Mouse (Mus musculus) neural tube, embryonic 12.5 days (tissue): ENCODE measurements around the gene Il27ra. TPM values are rescaled to one million over a fixed set of nuclear protein-coding genes. Genes with fewer than 3 reads are reported as not detected.

ENCODE experiments used
- ATAC-seq: fragments of 200-750 bp; cut with Nextera tagmentation; 2 replicates; pipeline ENCODE4 v1.8.0; 2017; ENCODE audit warnings: low read depth, mild to moderate bottlenecking, moderate TSS enrichment, moderate library complexity; ENCODE audit not compliant: low FRiP score
- H3K27ac ChIP-seq: fragments of 300-500 bp; sonication (generic); 2 replicates; pipeline ENCODE4 v1.5.1; 2016
- H3K27me3 ChIP-seq: fragments of 300-500 bp; sonication (generic); replicated peaks from 2 replicates; pipeline ENCODE4 v1.6.1; 2016; ENCODE audit warnings: mild to moderate bottlenecking
- H3K36me3 ChIP-seq: fragments of 300-500 bp; sonication (generic); 2 replicates; pipeline ENCODE4 v1.6.1; 2016; ENCODE audit warnings: mild to moderate bottlenecking
- H3K4me1 ChIP-seq: fragments of 300-500 bp; sonication (generic); 2 replicates; pipeline ENCODE4 v1.6.1; 2016
- H3K4me2 ChIP-seq: fragments of 300-500 bp; sonication (generic); replicated peaks from 2 replicates; pipeline ENCODE4 v1.6.1; 2016; ENCODE audit warnings: mild to moderate bottlenecking
- H3K4me3 ChIP-seq: fragments of 300-500 bp; sonication (generic); 2 replicates; pipeline ENCODE4 v1.5.1; 2016
- H3K9ac ChIP-seq: fragments of 300-500 bp; sonication (generic); 2 replicates; pipeline ENCODE4 v1.6.1; 2016; ENCODE audit warnings: mild to moderate bottlenecking
- H3K9me3 ChIP-seq: fragments of 300-500 bp; sonication (generic); 2 replicates; pipeline ENCODE4 v1.6.1; 2016; ENCODE audit warnings: mild to moderate bottlenecking
- WGBS: fragments of 180-500 bp; shearing (Covaris S2); methylation state at CpG from one replicate; pipeline ENCODE4 v1.1.7; 2016; 5-methylcytosine and 5-hydroxymethylcytosine counted together
- microRNA counts: library from miRNA; unstranded; fragments of <30 nt; microRNA quantifications from one replicate; lab custom pipeline; 2017
- microRNA-seq: library from miRNA; unstranded; fragments of <30 nt; microRNA quantifications from one replicate; pipeline ENCODE4, GENCODE M21; 2017
- polyA plus RNA-seq: library from polyadenylated mRNA; unstranded; fragments of >200 nt; fragmentation: Nextera tagmentation; extraction: Ambion mirVana; gene quantifications from 2 replicates; pipeline ENCODE4 v1.2.1, GENCODE M21; 2016

The Il27ra gene
- polyA plus RNA-seq, 1 experiment from 2014 or later = 0.29 TPM

DNA sequence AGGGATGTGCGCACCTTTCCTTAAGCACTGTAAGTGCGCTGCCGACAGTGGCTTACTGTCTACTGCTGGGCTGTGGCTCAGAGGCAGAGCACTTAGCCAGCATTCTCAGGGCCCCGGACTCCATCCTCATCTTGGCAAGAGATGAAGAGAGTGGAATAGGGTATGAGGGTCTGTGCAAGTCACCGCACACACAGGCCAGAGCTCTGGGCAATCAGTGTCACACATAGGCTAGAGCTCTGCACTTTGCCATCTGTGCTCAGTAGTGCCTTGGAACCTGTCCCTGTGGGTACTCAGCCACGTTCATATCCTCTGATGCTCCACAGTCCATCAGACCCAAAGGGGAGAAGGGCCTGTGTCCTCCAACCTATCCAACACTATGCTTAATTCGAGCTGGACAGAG, 60.9 kb downstream of the Il27ra start:
- Histone ChIP-seq H3K9me3 (no peaks in the 10 kb centered on the region), H3K27me3 (no peaks in the 10 kb centered on the region), H3K9ac (no peak overlapping the region), H3K4me2 (no peak overlapping the region), H3K27ac (no peak overlapping the region), H3K4me3 (no peak overlapping the region), H3K36me3 (peaks cover 63% of the 10 kb centered on the region), H3K4me1 (peaks cover 16% of the 10 kb centered on the region)
- 96% methylated on average over 7 of the region's 7 CpGs for WGBS
- no peak for ATAC-seq

DNA sequence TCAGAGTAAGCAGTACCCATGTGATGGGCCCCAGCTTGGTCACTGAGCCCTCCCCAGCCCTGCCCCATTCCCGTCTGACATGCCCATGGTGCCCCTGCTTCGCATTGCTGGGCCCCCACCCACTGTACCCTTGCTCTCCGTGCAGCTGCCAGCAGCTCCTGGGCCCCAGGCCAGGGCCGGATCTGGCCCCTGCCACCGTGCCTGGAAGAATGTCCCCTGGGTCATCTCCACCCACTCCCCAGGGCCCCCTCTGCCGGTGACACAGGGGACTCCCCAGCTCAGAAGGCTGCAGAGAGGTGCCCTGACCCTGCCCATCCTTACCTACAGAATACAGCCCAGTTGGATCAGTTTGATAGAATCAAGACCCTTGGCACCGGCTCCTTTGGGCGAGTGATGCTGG, 61.5 kb downstream of the Il27ra start:
- Histone ChIP-seq H3K4me1 (peaks cover 16% of the 10 kb centered on the region), H3K27ac (no peak overlapping the region), H3K4me2 (no peak overlapping the region), H3K9me3 (no peaks in the 10 kb centered on the region), H3K36me3 (peaks cover 56% of the 10 kb centered on the region), H3K4me3 (no peak overlapping the region), H3K9ac (no peak overlapping the region), H3K27me3 (no peaks in the 10 kb centered on the region)
- 83% methylated on average over 8 of the region's 8 CpGs for whole genome bisulfite sequencing
- ATAC-seq = no peak

MicroRNAs within 50 kb of the gene (microRNA counts, 519-probe panel; counts per million panel counts)
- microRNA mmu-miR-1199 (lab: Ali Mortazavi, UCI) (342 counts per million, percentile 67 among the panel's probes with 10 or more counts), microRNA mmu-miR-709 (lab: Ali Mortazavi, UCI) (2,879 counts per million, percentile 70 among the panel's probes with 10 or more counts)

Small RNA genes lying within 50 kb of the gene (microRNA-seq; reads per million reads assigned to microRNA genes)
- not detected for gene Mir1199
- not detected for gene Mir709
- 1.1 reads per million for gene Mir8111

Other genes starting within 250 kb of the Il27ra start
- gene Adgrl1, start 142.5 kb downstream of the Il27ra start, polyA plus RNA-seq = 34.8 and 37.0 TPM in 2 replicates
- gene Gm10644, start 87.4 kb downstream of the Il27ra start, polyA plus RNA-seq = 0.60 and 0.86 TPM in 2 replicates
- gene Asf1b, start 87.1 kb downstream of the Il27ra start, polyA plus RNA-seq = 37.1 and 41.6 TPM in 2 replicates
- gene Prkaca, start 69.6 kb downstream of the Il27ra start, polyA plus RNA-seq = 215 and 218 TPM in 2 replicates
- 9.7 and 9.8 TPM in 2 replicates for gene Samd1, start 44.9 kb downstream of the Il27ra start, polyA plus RNA-seq
- 0.83 and 0.95 TPM in 2 replicates for gene 1700067K01Rik, start 41.1 kb downstream of the Il27ra start, polyA plus RNA-seq
- 0.54 TPM in 1 of 2 replicates, not detected in the other for gene 2210011C24Rik, start 30.4 kb downstream of the Il27ra start, polyA plus RNA-seq
- gene Palm3, start 21.1 kb downstream of the Il27ra start, polyA plus RNA-seq = 10.2 and 10.8 TPM in 2 replicates
- not detected in 2 replicates for gene Rln3, start 2.4 kb upstream of the Il27ra start, polyA plus RNA-seq
- 1.6 and 2.2 TPM in 2 replicates for gene Gm10643, start 22.5 kb upstream of the Il27ra start, polyA plus RNA-seq
- gene Rfx1, start 24.2 kb upstream of the Il27ra start, polyA plus RNA-seq = 9.1 and 9.3 TPM in 2 replicates
- 18.0 and 19.6 TPM in 2 replicates for gene Dcaf15, start 62.2 kb upstream of the Il27ra start, polyA plus RNA-seq
- 0.28 and 0.37 TPM in 2 replicates for gene Podnl1, start 83.4 kb upstream of the Il27ra start, polyA plus RNA-seq
- 16.9 and 18.0 TPM in 2 replicates for gene Cc2d1a, start 105.3 kb upstream of the Il27ra start, polyA plus RNA-seq
- gene 4930432K21Rik, start 105.4 kb upstream of the Il27ra start, polyA plus RNA-seq = 1.9 and 2.0 TPM in 2 replicates
- 5.3 and 6.3 TPM in 2 replicates for gene Nanos3, start 142.6 kb upstream of the Il27ra start, polyA plus RNA-seq
- gene Zswim4, start 194.5 kb upstream of the Il27ra start, polyA plus RNA-seq = 52.8 and 57.9 TPM in 2 replicates
- 256 and 282 TPM in 2 replicates for gene D8Ertd738e, start 207.1 kb upstream of the Il27ra start, polyA plus RNA-seq
- 60.7 and 63.3 TPM in 2 replicates for gene Mri1, start 214.7 kb upstream of the Il27ra start, polyA plus RNA-seq
- gene Ccdc130, start 227.8 kb upstream of the Il27ra start, polyA plus RNA-seq = 18.1 and 25.1 TPM in 2 replicates